Mouse (Mus musculus): ENCODE results near the gene Smug1. TPM values are rescaled to one million over a fixed set of nuclear protein-coding genes. Genes with fewer than 3 reads are reported as not detected.

Gene Smug1
- polyA plus RNA-seq, 1 experiment from 2014 or later, result 5.0 TPM

GRCm38 (mm10) chr15:103115256-103115655 is 51.6 kb downstream of the Smug1 start:
- Histone ChIP-seq H3K36me3 (no peaks in the 10 kb centered on the region), H3K4me3 (replicated peaks) (no peak overlapping the region), H3K27ac (no peak overlapping the region), H3K4me2 (no peak overlapping the region), H3K9ac (no peak overlapping the region), H3K27me3 (peaks cover 95% of the 10 kb centered on the region), H3K4me1 (replicated peaks) (no peaks in the 10 kb centered on the region), H3K9me3 (replicated peaks) (no peaks in the 10 kb centered on the region)
- WGBS (ENCODE audit: insufficient replicate concordance), result 5% methylated on average over 9 of the region's 9 CpGs
- ATAC-seq (ENCODE audit: low read depth) (no peak), DNase-seq (no peak)

- Histone ChIP-seq H3K4me3 (replicated peaks) (no peak overlapping the region), H3K27me3 (peaks cover 89% of the 10 kb centered on the region)
- 53% methylated on average over 6 of the region's 6 CpGs for WGBS (ENCODE audit: insufficient replicate concordance)
These were observed 53.8 kb downstream of the Smug1 start for GRCm38 (mm10) chr15:103113077-103113476.

GRCm38 (mm10) chr15:103112309-103112708 is 54.6 kb downstream of the Smug1 start:
- no peaks in the 10 kb centered on the region for H3K36me3 ChIP-seq
- DNase-seq (no peak), ATAC-seq (ENCODE audit: low read depth) (no peak)
- H3K4me3 ChIP-seq (replicated peaks), result no peak overlapping the region
- 45% methylated on average over 2 of the region's 2 CpGs for WGBS (ENCODE audit: insufficient replicate concordance)
- H3K9me3 ChIP-seq (replicated peaks), result no peaks in the 10 kb centered on the region
- H3K27ac ChIP-seq, result no peak overlapping the region
- H3K27me3 ChIP-seq, result peaks cover 89% of the 10 kb centered on the region
- no peak overlapping the region for H3K9ac ChIP-seq
- H3K4me2 ChIP-seq, result no peak overlapping the region
- no peaks in the 10 kb centered on the region for H3K4me1 ChIP-seq (replicated peaks)

More at GRCm38 (mm10) chr15:103113077-103113476, 53.8 kb downstream of the Smug1 start:
- Histone ChIP-seq H3K9ac (no peak overlapping the region), H3K4me2 (no peak overlapping the region), H3K4me1 (replicated peaks) (no peaks in the 10 kb centered on the region), H3K27ac (no peak overlapping the region), H3K36me3 (no peaks in the 10 kb centered on the region), H3K9me3 (replicated peaks) (no peaks in the 10 kb centered on the region)
- DNase-seq (no peak), ATAC-seq (ENCODE audit: low read depth) (no peak)

GRCm38 (mm10) chr15:103109940-103110339 is 57.0 kb downstream of the Smug1 start:
- Histone ChIP-seq H3K27me3 (peaks cover 87% of the 10 kb centered on the region), H3K4me2 (no peak overlapping the region), H3K4me1 (replicated peaks) (no peaks in the 10 kb centered on the region), H3K4me3 (replicated peaks) (no peak overlapping the region), H3K27ac (no peak overlapping the region), H3K9me3 (replicated peaks) (no peaks in the 10 kb centered on the region), H3K36me3 (no peaks in the 10 kb centered on the region), H3K9ac (no peak overlapping the region)
- ATAC-seq (ENCODE audit: low read depth), result no peak
- DNase-seq, result no peak
- 29% methylated on average over 4 of the region's 4 CpGs for WGBS (ENCODE audit: insufficient replicate concordance)

GRCm38 (mm10) chr15:103108066-103108676 is 58.7 kb downstream of the Smug1 start:
- Histone ChIP-seq H3K4me2 (no peak overlapping the region), H3K27ac (no peak overlapping the region), H3K36me3 (no peaks in the 10 kb centered on the region), H3K9ac (no peak overlapping the region), H3K4me3 (replicated peaks) (no peak overlapping the region), H3K4me1 (replicated peaks) (no peaks in the 10 kb centered on the region), H3K27me3 (peaks cover 87% of the 10 kb centered on the region), H3K9me3 (replicated peaks) (no peaks in the 10 kb centered on the region)
- DNase-seq (no peak), ATAC-seq (ENCODE audit: low read depth) (no peak)
- WGBS (ENCODE audit: insufficient replicate concordance), result 55% methylated on average over 8 of the region's 8 CpGs

- DNase-seq, result no peak
- Histone ChIP-seq H3K9me3 (replicated peaks) (no peaks in the 10 kb centered on the region), H3K27ac (no peak overlapping the region), H3K27me3 (peaks cover 88% of the 10 kb centered on the region), H3K4me2 (no peak overlapping the region), H3K9ac (no peak overlapping the region), H3K4me1 (replicated peaks) (no peaks in the 10 kb centered on the region), H3K4me3 (replicated peaks) (no peak overlapping the region), H3K36me3 (no peaks in the 10 kb centered on the region)
- ATAC-seq (ENCODE audit: low read depth), result no peak
- 8% methylated on average over 2 of the region's 2 CpGs for WGBS (ENCODE audit: insufficient replicate concordance)
These were observed 60.7 kb downstream of the Smug1 start for GRCm38 (mm10) chr15:103106201-103106600.

Other genes with a start within 250 kb of the Smug1 start
- gene Hoxc13, start 246.0 kb downstream of the Smug1 start, polyA plus RNA-seq (2015; fragmentation: Nextera tagmentation; extraction: Ambion mirVana), result not detected in 2 replicates
- not detected in 2 replicates for gene Hoxc12, start 230.3 kb downstream of the Smug1 start, polyA plus RNA-seq (2015; fragmentation: Nextera tagmentation; extraction: Ambion mirVana)
- not detected in 2 replicates for gene Hoxc11, start 212.7 kb downstream of the Smug1 start, polyA plus RNA-seq (2015; fragmentation: Nextera tagmentation; extraction: Ambion mirVana)
- not detected in 2 replicates for gene Hoxc10, start 200.3 kb downstream of the Smug1 start, polyA plus RNA-seq (2015; fragmentation: Nextera tagmentation; extraction: Ambion mirVana)
- gene Hoxc5, start 199.6 kb downstream of the Smug1 start, polyA plus RNA-seq (2015; fragmentation: Nextera tagmentation; extraction: Ambion mirVana), result 0.27 and 0.28 TPM in 2 replicates
- gene Hoxc9, start 190.7 kb downstream of the Smug1 start, polyA plus RNA-seq (2015; fragmentation: Nextera tagmentation; extraction: Ambion mirVana), result 0.07 TPM in 1 of 2 replicates, not detected in the other
- gene Hoxc8, start 176.5 kb downstream of the Smug1 start, polyA plus RNA-seq (2015; fragmentation: Nextera tagmentation; extraction: Ambion mirVana), result 0.19 and 0.20 TPM in 2 replicates
- gene Hoxc6, start 168.8 kb downstream of the Smug1 start, polyA plus RNA-seq (2015; fragmentation: Nextera tagmentation; extraction: Ambion mirVana), result 0.13 and 0.14 TPM in 2 replicates
- 0.31 and 0.42 TPM in 2 replicates for gene Hoxc4, start 148.2 kb downstream of the Smug1 start, polyA plus RNA-seq (2015; fragmentation: Nextera tagmentation; extraction: Ambion mirVana)
- gene Cbx5, start 72.7 kb upstream of the Smug1 start, polyA plus RNA-seq (2015; fragmentation: Nextera tagmentation; extraction: Ambion mirVana), result 61.1 and 76.6 TPM in 2 replicates
- 436 and 495 TPM in 2 replicates for gene Hnrnpa1, start 73.3 kb upstream of the Smug1 start, polyA plus RNA-seq (2015; fragmentation: Nextera tagmentation; extraction: Ambion mirVana)
- 171 and 185 TPM in 2 replicates for gene Nfe2, start 91.3 kb upstream of the Smug1 start, polyA plus RNA-seq (2015; fragmentation: Nextera tagmentation; extraction: Ambion mirVana)
- 213 and 240 TPM in 2 replicates for gene Copz1, start 105.6 kb upstream of the Smug1 start, polyA plus RNA-seq (2015; fragmentation: Nextera tagmentation; extraction: Ambion mirVana)
- 0.28 and 0.29 TPM in 2 replicates for gene Gpr84, start 143.5 kb upstream of the Smug1 start, polyA plus RNA-seq (2015; fragmentation: Nextera tagmentation; extraction: Ambion mirVana)
- 4.6 and 5.9 TPM in 2 replicates for gene Zfp385a, start 173.0 kb upstream of the Smug1 start, polyA plus RNA-seq (2015; fragmentation: Nextera tagmentation; extraction: Ambion mirVana)
- 12.9 and 15.8 TPM in 2 replicates for gene Itga5, start 199.7 kb upstream of the Smug1 start, polyA plus RNA-seq (2015; fragmentation: Nextera tagmentation; extraction: Ambion mirVana)